Mouse (Mus musculus) midbrain, embryonic 12.5 days (tissue): ENCODE measurements at regions not wholly inside any gene's neighbourhood (a gene's known extent, or its start where the extent isn't known, plus 50 kb on each side); places are given as distances from the start of the nearest gene placed in this dataset.

Experiments
- ATAC-seq: fragments of 200-750 bp; cut with Nextera tagmentation; 2 replicates; pipeline ENCODE4 v1.8.0; 2017; ENCODE audit warnings: low read depth, moderate TSS enrichment, moderate library complexity; ENCODE audit not compliant: low FRiP score
- H3K27ac ChIP-seq: fragments of 300-500 bp; sonication (generic); replicated peaks from 2 replicates; pipeline ENCODE4 v1.5.1; 2016; ENCODE audit warnings: mild to moderate bottlenecking
- H3K27me3 ChIP-seq: fragments of 300-500 bp; sonication (generic); 2 replicates; pipeline ENCODE4 v1.6.1; 2016; ENCODE audit warnings: mild to moderate bottlenecking
- H3K36me3 ChIP-seq: fragments of 300-500 bp; sonication (generic); 2 replicates; pipeline ENCODE4 v1.6.1; 2016
- H3K4me1 ChIP-seq: fragments of 300-500 bp; sonication (generic); 2 replicates; pipeline ENCODE4 v1.6.1; 2016
- H3K4me2 ChIP-seq: fragments of 300-500 bp; sonication (generic); replicated peaks from 2 replicates; pipeline ENCODE4 v1.6.1; 2016; ENCODE audit warnings: mild to moderate bottlenecking, moderate library complexity
- H3K4me3 ChIP-seq: fragments of 300-500 bp; sonication (generic); 2 replicates; pipeline ENCODE4 v1.5.1; 2016; ENCODE audit warnings: mild to moderate bottlenecking
- H3K9ac ChIP-seq: fragments of 300-500 bp; sonication (generic); replicated peaks from 2 replicates; pipeline ENCODE4 v1.6.1; 2016; ENCODE audit warnings: mild to moderate bottlenecking, moderate library complexity
- H3K9me3 ChIP-seq: fragments of 300-500 bp; sonication (generic); 2 replicates; pipeline ENCODE4 v1.6.1; 2016; ENCODE audit warnings: mild to moderate bottlenecking
- whole genome bisulfite sequencing: fragments of 180-500 bp; shearing (Covaris S2); methylation state at CpG from one replicate; pipeline ENCODE4 v1.1.7; 2016; 5-methylcytosine and 5-hydroxymethylcytosine counted together

- H3K27ac ChIP-seq: no peak overlapping the region
- no peaks in the 10 kb centered on the region for H3K4me1 ChIP-seq
- no peak overlapping the region for H3K9ac ChIP-seq
- no peaks in the 10 kb centered on the region for H3K27me3 ChIP-seq
- no peak for ATAC-seq
- H3K4me3 ChIP-seq: no peak overlapping the region
- H3K4me2 ChIP-seq: no peak overlapping the region
- H3K36me3 ChIP-seq: no peaks in the 10 kb centered on the region
- H3K9me3 ChIP-seq: no peaks in the 10 kb centered on the region
These were observed 220.2 kb downstream of the Arap2 start for GRCm38 (mm10) chr5:62545785-62546184.

- no peak overlapping the region for H3K9ac ChIP-seq
- ATAC-seq: no peak
These were observed 226.7 kb downstream of the Arap2 start for GRCm38 (mm10) chr5:62539304-62539703.

GRCm38 (mm10) chr5:62511827-62512226 is 254.1 kb downstream of the Arap2 start:
- H3K4me2 ChIP-seq: no peak overlapping the region
- no peaks in the 10 kb centered on the region for H3K27me3 ChIP-seq
- no peaks in the 10 kb centered on the region for H3K4me1 ChIP-seq
- H3K9me3 ChIP-seq: no peaks in the 10 kb centered on the region
- H3K27ac ChIP-seq: no peak overlapping the region
- 81% methylated on average over 1 of the region's 1 CpGs for WGBS
- no peaks in the 10 kb centered on the region for H3K36me3 ChIP-seq
- no peak overlapping the region for H3K9ac ChIP-seq
- no peak for ATAC-seq
- H3K4me3 ChIP-seq: no peak overlapping the region

More at GRCm38 (mm10) chr5:62539304-62539703, 226.7 kb downstream of the Arap2 start:
- no peaks in the 10 kb centered on the region for H3K4me1 ChIP-seq
- no peak overlapping the region for H3K27ac ChIP-seq
- no peaks in the 10 kb centered on the region for H3K27me3 ChIP-seq
- no peaks in the 10 kb centered on the region for H3K9me3 ChIP-seq
- no peak overlapping the region for H3K4me2 ChIP-seq
- no peak overlapping the region for H3K4me3 ChIP-seq
- H3K36me3 ChIP-seq: no peaks in the 10 kb centered on the region
- 96% methylated on average over 2 of the region's 2 CpGs for WGBS

- Histone ChIP-seq H3K4me3 (no peak overlapping the region), H3K4me2 (no peak overlapping the region), H3K4me1 (no peaks in the 10 kb centered on the region), H3K27ac (no peak overlapping the region), H3K9ac (no peak overlapping the region), H3K36me3 (no peaks in the 10 kb centered on the region), H3K9me3 (no peaks in the 10 kb centered on the region), H3K27me3 (no peaks in the 10 kb centered on the region)
- ATAC-seq: 0 out of 2 replicates have a peak, but pooled peaks have one; percentile 23
- WGBS: 52% methylated on average over 5 of the region's 5 CpGs
These were observed 282.4 kb downstream of the Arap2 start for GRCm38 (mm10) chr5:62483521-62483920.

GRCm38 (mm10) chr5:62480967-62481366 is 285.0 kb downstream of the Arap2 start:
- WGBS: 35% methylated on average over 1 of the region's 1 CpGs
- H3K36me3 ChIP-seq: no peaks in the 10 kb centered on the region
- no peaks in the 10 kb centered on the region for H3K9me3 ChIP-seq
- no peak for ATAC-seq
- no peak overlapping the region for H3K27ac ChIP-seq
- no peaks in the 10 kb centered on the region for H3K27me3 ChIP-seq
- H3K4me2 ChIP-seq: no peak overlapping the region
- H3K4me3 ChIP-seq: no peak overlapping the region
- H3K4me1 ChIP-seq: no peaks in the 10 kb centered on the region
- no peak overlapping the region for H3K9ac ChIP-seq

- Histone ChIP-seq H3K27ac (no peak overlapping the region), H3K36me3 (no peaks in the 10 kb centered on the region), H3K4me3 (no peak overlapping the region), H3K9ac (no peak overlapping the region), H3K9me3 (no peaks in the 10 kb centered on the region), H3K4me2 (no peak overlapping the region), H3K4me1 (no peaks in the 10 kb centered on the region), H3K27me3 (no peaks in the 10 kb centered on the region)
- ATAC-seq: no peak
- 87% methylated on average over 3 of the region's 3 CpGs for WGBS
These were observed 292.5 kb downstream of the Arap2 start for GRCm38 (mm10) chr5:62473412-62473811.

- WGBS: 83% methylated on average over 1 of the region's 1 CpGs
- Histone ChIP-seq H3K9me3 (no peaks in the 10 kb centered on the region), H3K4me2 (no peak overlapping the region), H3K9ac (no peak overlapping the region), H3K27me3 (no peaks in the 10 kb centered on the region), H3K27ac (no peak overlapping the region), H3K36me3 (no peaks in the 10 kb centered on the region), H3K4me1 (no peaks in the 10 kb centered on the region), H3K4me3 (no peak overlapping the region)
- no peak for ATAC-seq
These were observed 299.2 kb downstream of the Arap2 start for GRCm38 (mm10) chr5:62466802-62467201.

- Histone ChIP-seq H3K36me3 (no peaks in the 10 kb centered on the region), H3K4me2 (no peak overlapping the region), H3K4me3 (no peak overlapping the region), H3K27me3 (no peaks in the 10 kb centered on the region), H3K27ac (no peak overlapping the region), H3K9ac (no peak overlapping the region), H3K4me1 (no peaks in the 10 kb centered on the region), H3K9me3 (no peaks in the 10 kb centered on the region)
- ATAC-seq: no peak
- WGBS: 90% methylated on average over 2 of the region's 2 CpGs
These were observed 303.4 kb downstream of the Arap2 start for GRCm38 (mm10) chr5:62462574-62462973.
